In genomic region chr8:13111917-13112316, GRCm38 (mm10) we compare ENCODE assay signal across 25 mouse cellular contexts. TPM values are rescaled to one million over a fixed set of nuclear protein-coding genes. Genes with fewer than 3 reads are reported as not detected.
A peak's percentile ranks its signal among the peaks of the same experiment; 100 is the strongest.
DNase-seq lines count a peak whose midpoint lies in the region; ATAC-seq and TF ChIP-seq lines count a peak whose summit lies in the region.
"Had no signal": no experiment of that assay in that cellular context is flagged by ENCODE, and none has a peak within 500 bp of the region (broad histone marks: within the 10 kb centered on the region; RNA-seq: fewer than 3 reads in every experiment).

No protein-coding gene starts in this region.

- H3K4me1 ChIP-seq in forebrain, embryonic 13.5 days, result peaks cover 22% of the 10 kb centered on the region
- H3K4me1 ChIP-seq in forebrain, postnatal 0 days (ENCODE audit: insufficient read depth), result no peaks in the 10 kb centered on the region
- peaks cover 37% of the 10 kb centered on the region for H3K4me1 ChIP-seq in heart, embryonic 12.5 days (replicated peaks)
- peaks cover 7% of the 10 kb centered on the region; the same call in 1 of the 2 replicates for H3K4me1 ChIP-seq in hindbrain, postnatal 0 days (ENCODE audit: insufficient read depth, low read length)
- H3K4me1 ChIP-seq in hindbrain, embryonic 13.5 days (replicated peaks), result peaks cover 38% of the 10 kb centered on the region
- H3K4me1 ChIP-seq: embryonic facial prominence, embryonic 12.5 days had no signal

- no peak for ATAC-seq in forebrain, embryonic 13.5 days
- no peak for ATAC-seq in forebrain, postnatal 0 days
- ATAC-seq in heart, embryonic 12.5 days (ENCODE audit: insufficient number of reproducible peaks, low FRiP score), result no peak
- ATAC-seq in hindbrain, postnatal 0 days, result 0 out of 2 replicates have a peak, but pooled peaks have one; percentile 27
- no peak for ATAC-seq in hindbrain, embryonic 13.5 days (ENCODE audit: low FRiP score)
- ATAC-seq: activated CD4-positive, CD25-positive, alpha-beta regulatory T cell, adult 4 months; CD4-positive, CD25-positive, alpha-beta regulatory T cell, adult 4 months; forebrain, embryonic 14.5 days; forebrain, embryonic 16.5 days; Patski had no signal

- peaks cover 18% of the 10 kb centered on the region for H3K36me3 ChIP-seq in forebrain, embryonic 13.5 days (ENCODE audit: poor library complexity, severe bottlenecking)
- H3K36me3 ChIP-seq in forebrain, postnatal 0 days (ENCODE audit: insufficient read depth), result peaks cover 3% of the 10 kb centered on the region; the same call in 1 of the 2 replicates
- H3K36me3 ChIP-seq in heart, embryonic 12.5 days, result peaks cover 34% of the 10 kb centered on the region
- no peaks in the 10 kb centered on the region for H3K36me3 ChIP-seq in hindbrain, postnatal 0 days (ENCODE audit: insufficient read depth, low read length)
- H3K36me3 ChIP-seq in hindbrain, embryonic 13.5 days, result peaks cover 15% of the 10 kb centered on the region

- 0 out of 2 replicates have a peak overlapping the region, but pooled peaks have one; percentile 12 for H3K27ac ChIP-seq in forebrain, embryonic 13.5 days
- H3K27ac ChIP-seq in forebrain, postnatal 0 days (ENCODE audit: low read depth, low read length), result no peak overlapping the region
- H3K27ac ChIP-seq in heart, embryonic 12.5 days (ENCODE audit: poor library complexity, severe bottlenecking), result peak overlapping the region; percentile 53
- no peak overlapping the region for H3K27ac ChIP-seq in hindbrain, postnatal 0 days
- no peak overlapping the region for H3K27ac ChIP-seq in hindbrain, embryonic 13.5 days
- H3K27ac ChIP-seq: embryonic facial prominence, embryonic 10.5 days; embryonic facial prominence, embryonic 12.5 days had no signal

- no peak overlapping the region for H3K4me3 ChIP-seq in forebrain, embryonic 13.5 days
- H3K4me3 ChIP-seq in forebrain, postnatal 0 days (ENCODE audit: low read depth, low read length), result no peak overlapping the region
- no peak overlapping the region for H3K4me3 ChIP-seq in heart, embryonic 12.5 days
- H3K4me3 ChIP-seq in hindbrain, postnatal 0 days (ENCODE audit: low read length), result no peak overlapping the region
- no peak overlapping the region for H3K4me3 ChIP-seq in hindbrain, embryonic 13.5 days
- H3K4me3 ChIP-seq: embryonic facial prominence, embryonic 10.5 days; embryonic facial prominence, embryonic 12.5 days had no signal

- H3K4me2 ChIP-seq in forebrain, embryonic 13.5 days, result no peak overlapping the region
- no peak overlapping the region for H3K4me2 ChIP-seq in forebrain, postnatal 0 days (ENCODE audit: low read depth)
- no peak overlapping the region for H3K4me2 ChIP-seq in heart, embryonic 12.5 days
- H3K4me2 ChIP-seq in hindbrain, postnatal 0 days (ENCODE audit: low read depth, low read length), result no peak overlapping the region
- H3K4me2 ChIP-seq in hindbrain, embryonic 13.5 days, result no peak overlapping the region
- H3K4me2 ChIP-seq: embryonic facial prominence, embryonic 12.5 days had no signal

- no peak for DNase-seq in forebrain, postnatal 0 days
- DNase-seq in heart, postnatal 4 days, result no peak
- DNase-seq in hindbrain, postnatal 0 days (ENCODE audit: low spot score), result no peak
- DNase-seq: adrenal gland, adult 8-10 months; adrenal gland, postnatal 14 days; adrenal gland, postnatal 36 days; B cell, adult 2 months; cerebellum, adult 11-12 months; cerebellum, adult 2 months; cerebellum, adult 9-10 months; cerebellum, postnatal 10 days; cerebellum, postnatal 25 days had no signal

- no peaks in the 10 kb centered on the region for H3K9me3 ChIP-seq in forebrain, embryonic 13.5 days (replicated peaks)
- no peaks in the 10 kb centered on the region for H3K9me3 ChIP-seq in forebrain, postnatal 0 days (ENCODE audit: low read length)
- no peaks in the 10 kb centered on the region for H3K9me3 ChIP-seq in heart, embryonic 12.5 days (replicated peaks)
- no peaks in the 10 kb centered on the region for H3K9me3 ChIP-seq in hindbrain, postnatal 0 days (ENCODE audit: low read length)
- no peaks in the 10 kb centered on the region for H3K9me3 ChIP-seq in hindbrain, embryonic 13.5 days
- H3K9me3 ChIP-seq: embryonic facial prominence, embryonic 10.5 days; embryonic facial prominence, embryonic 12.5 days; G1E had no signal

- TF ChIP-seq CTCF in forebrain, postnatal 0 days (IDR thresholded peaks at IDR 0.05; ENCODE audit: low read depth), result no peak
- no peak for TF ChIP-seq CTCF in hindbrain, postnatal 0 days (IDR thresholded peaks at IDR 0.05; ENCODE audit: low read depth)

- WGBS in forebrain, embryonic 13.5 days, result 91% methylated on average over 11 of the region's 11 CpGs
- WGBS in forebrain, postnatal 0 days, result 88% methylated on average over 11 of the region's 11 CpGs
- WGBS in heart, embryonic 12.5 days, result 65% methylated on average over 11 of the region's 11 CpGs
- whole genome bisulfite sequencing in hindbrain, postnatal 0 days, result 88% methylated on average over 11 of the region's 11 CpGs
- 91% methylated on average over 11 of the region's 11 CpGs for WGBS in hindbrain, embryonic 13.5 days

- no peaks in the 10 kb centered on the region for H3K27me3 ChIP-seq in forebrain, embryonic 13.5 days
- no peaks in the 10 kb centered on the region for H3K27me3 ChIP-seq in forebrain, postnatal 0 days (ENCODE audit: insufficient read depth, low read length)
- H3K27me3 ChIP-seq in heart, embryonic 12.5 days (replicated peaks), result no peaks in the 10 kb centered on the region
- no peaks in the 10 kb centered on the region for H3K27me3 ChIP-seq in hindbrain, postnatal 0 days (ENCODE audit: insufficient read depth, low read length)
- no peaks in the 10 kb centered on the region for H3K27me3 ChIP-seq in hindbrain, embryonic 13.5 days
- H3K27me3 ChIP-seq: CH12.LX; embryonic facial prominence, embryonic 12.5 days; Patski had no signal

- H3K9ac ChIP-seq in forebrain, embryonic 13.5 days, result no peak overlapping the region
- no peak overlapping the region for H3K9ac ChIP-seq in forebrain, postnatal 0 days
- H3K9ac ChIP-seq in heart, embryonic 12.5 days, result no peak overlapping the region
- no peak overlapping the region for H3K9ac ChIP-seq in hindbrain, postnatal 0 days (replicated peaks; ENCODE audit: low read length)
- no peak overlapping the region for H3K9ac ChIP-seq in hindbrain, embryonic 13.5 days
- H3K9ac ChIP-seq: embryonic facial prominence, embryonic 12.5 days had no signal

RNA-seq across cellular contexts. Expression of gene Cul4a, which starts 6.5 kb away (rescaled TPM):
- 66.3 and 69.0 TPM in 2 replicates for polyA plus RNA-seq in forebrain, embryonic 13.5 days (2015; fragmentation: Nextera tagmentation; extraction: Ambion mirVana)
- total RNA-seq in forebrain, postnatal 0 days (2014; rRNA removed), result 72.6 and 101 TPM in 2 replicates
- 52.8 and 59.4 TPM in 2 replicates for polyA plus RNA-seq in forebrain, postnatal 0 days (2015; fragmentation: Nextera tagmentation; extraction: Ambion mirVana)
- polyA plus RNA-seq in heart, embryonic 12.5 days (2016; fragmentation: Nextera tagmentation; extraction: Ambion mirVana), result 124 and 137 TPM in 2 replicates
- total RNA-seq in heart, postnatal 4 days (2021), result 10 to 100 TPM; 76.7 to 80.0 TPM
- total RNA-seq in hindbrain, postnatal 0 days (2014; rRNA removed), result 118 and 127 TPM in 2 replicates
- polyA plus RNA-seq in hindbrain, postnatal 0 days (2015; fragmentation: Nextera tagmentation; extraction: Ambion mirVana), result 57.9 and 60.6 TPM in 2 replicates
- 71.7 and 73.0 TPM in 2 replicates for polyA plus RNA-seq in hindbrain, embryonic 13.5 days (2015; fragmentation: Nextera tagmentation; extraction: Ambion mirVana)

RNA-seq across cellular contexts. Expression of gene Pcid2, which starts 6.7 kb away (rescaled TPM):
- polyA plus RNA-seq in forebrain, embryonic 13.5 days (2015; fragmentation: Nextera tagmentation; extraction: Ambion mirVana), result 49.8 and 52.5 TPM in 2 replicates
- total RNA-seq in forebrain, postnatal 0 days (2014; rRNA removed), result 27.1 and 30.3 TPM in 2 replicates
- polyA plus RNA-seq in forebrain, postnatal 0 days (2015; fragmentation: Nextera tagmentation; extraction: Ambion mirVana), result 25.8 and 32.2 TPM in 2 replicates
- 29.3 and 29.5 TPM in 2 replicates for polyA plus RNA-seq in heart, embryonic 12.5 days (2016; fragmentation: Nextera tagmentation; extraction: Ambion mirVana)
- 10 to 100 TPM; 14.0 TPM for total RNA-seq in heart, postnatal 4 days (2021)
- 28.6 and 29.1 TPM in 2 replicates for total RNA-seq in hindbrain, postnatal 0 days (2014; rRNA removed)
- polyA plus RNA-seq in hindbrain, postnatal 0 days (2015; fragmentation: Nextera tagmentation; extraction: Ambion mirVana), result 29.3 and 31.5 TPM in 2 replicates
- polyA plus RNA-seq in hindbrain, embryonic 13.5 days (2015; fragmentation: Nextera tagmentation; extraction: Ambion mirVana), result 41.7 and 44.3 TPM in 2 replicates

RNA-seq across cellular contexts. Expression of gene Lamp1, which starts 47.0 kb away (rescaled TPM):
- 194 and 201 TPM in 2 replicates for polyA plus RNA-seq in forebrain, embryonic 13.5 days (2015; fragmentation: Nextera tagmentation; extraction: Ambion mirVana)
- total RNA-seq in forebrain, postnatal 0 days (2014; rRNA removed), result 270 and 295 TPM in 2 replicates
- polyA plus RNA-seq in forebrain, postnatal 0 days (2015; fragmentation: Nextera tagmentation; extraction: Ambion mirVana), result 356 and 373 TPM in 2 replicates
- 364 and 372 TPM in 2 replicates for polyA plus RNA-seq in heart, embryonic 12.5 days (2016; fragmentation: Nextera tagmentation; extraction: Ambion mirVana)
- total RNA-seq in heart, postnatal 4 days (2021), result 100 to 1,000 TPM; 282 to 294 TPM
- total RNA-seq in hindbrain, postnatal 0 days (2014; rRNA removed), result 317 and 341 TPM in 2 replicates
- polyA plus RNA-seq in hindbrain, postnatal 0 days (2015; fragmentation: Nextera tagmentation; extraction: Ambion mirVana), result 400 and 402 TPM in 2 replicates
- 272 and 273 TPM in 2 replicates for polyA plus RNA-seq in hindbrain, embryonic 13.5 days (2015; fragmentation: Nextera tagmentation; extraction: Ambion mirVana)

RNA-seq across cellular contexts. Expression of gene Proz, which starts 51.2 kb away (rescaled TPM):
- 0.92 and 1.1 TPM in 2 replicates for polyA plus RNA-seq in forebrain, embryonic 13.5 days (2015; fragmentation: Nextera tagmentation; extraction: Ambion mirVana)
- 0.24 TPM in 1 of 2 replicates, not detected in the other for total RNA-seq in forebrain, postnatal 0 days (2014; rRNA removed)
- polyA plus RNA-seq in forebrain, postnatal 0 days (2015; fragmentation: Nextera tagmentation; extraction: Ambion mirVana), result 0.91 TPM in 2 replicates
- 0.39 and 0.92 TPM in 2 replicates for polyA plus RNA-seq in heart, embryonic 12.5 days (2016; fragmentation: Nextera tagmentation; extraction: Ambion mirVana)
- total RNA-seq in heart, postnatal 4 days (2021), result not detected
- total RNA-seq in hindbrain, postnatal 0 days (2014; rRNA removed), result not detected in 2 replicates
- 0.40 and 0.58 TPM in 2 replicates for polyA plus RNA-seq in hindbrain, postnatal 0 days (2015; fragmentation: Nextera tagmentation; extraction: Ambion mirVana)
- polyA plus RNA-seq in hindbrain, embryonic 13.5 days (2015; fragmentation: Nextera tagmentation; extraction: Ambion mirVana), result 0.73 and 1.1 TPM in 2 replicates
- total RNA-seq: adrenal gland, adult 18-20 months; adrenal gland, postnatal 36 days had no signal
- polyA plus RNA-seq: G1E had no signal

Comparison
In these comparisons a context has a peak if more than half of its experiments do, and no peak if none do; other contexts are left out.
1. H3K27ac ChIP-seq: peak in forebrain, embryonic 13.5 days (single experiment) and heart, embryonic 12.5 days (single experiment); none in forebrain, postnatal 0 days (single experiment), hindbrain, postnatal 0 days (single experiment) and hindbrain, embryonic 13.5 days (single experiment).